Mouse (Mus musculus): Measurements from ENCODE around the gene Nlk.

GRCm38 (mm10) chr11:78664853-78665252 is 32.3 kb downstream of the Nlk start:
- no peak for TF ChIP-seq CTCF (IDR thresholded peaks at IDR 0.05; ENCODE audit: low read depth)
- no peak for TF ChIP-seq EP300 (IDR thresholded peaks at IDR 0.05; ENCODE audit: low read depth)

Data from heart, postnatal 0 days (tissue).